Mouse (Mus musculus): ENCODE results near the gene Higd1c. TPM values are rescaled to one million over a fixed set of nuclear protein-coding genes. Genes with fewer than 3 reads are reported as not detected.

Higd1c gene
- polyA plus RNA-seq, 1 experiment from 2014 or later, result not detected

DNA sequence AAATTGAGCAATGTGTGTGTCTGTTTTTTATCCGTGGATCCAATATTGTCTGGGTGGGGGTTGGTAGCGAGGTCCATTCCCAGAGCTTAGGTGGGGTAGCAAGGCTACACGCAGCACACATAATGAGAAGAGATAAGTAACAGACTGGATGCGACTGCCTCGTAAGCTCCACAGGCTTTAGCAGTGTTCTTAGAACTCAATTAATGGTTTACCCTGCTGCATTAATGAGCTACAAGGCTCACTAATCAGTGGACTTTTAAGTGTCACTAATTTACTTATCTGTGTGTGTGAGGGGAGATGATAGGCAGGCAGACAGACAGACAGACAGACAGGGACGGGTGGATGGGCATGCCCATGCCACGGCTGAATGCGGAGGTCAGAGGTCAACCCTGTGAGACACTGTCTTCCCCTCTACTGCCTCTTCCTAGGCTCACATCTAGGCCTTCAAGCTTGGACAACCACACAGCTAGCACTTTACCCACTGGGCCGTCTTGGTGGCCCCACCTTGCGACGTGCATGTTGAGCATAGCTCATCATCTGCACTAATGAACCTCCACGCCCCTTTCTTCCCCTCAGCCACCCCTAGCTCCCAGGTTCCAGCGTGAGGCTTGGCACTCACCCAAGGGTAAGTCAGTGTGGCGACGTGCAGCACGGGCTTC lies 36.4 kb downstream of the Higd1c start:
- H3K27ac ChIP-seq (ENCODE audit: low read depth, low read length), result no peak overlapping the region
- DNase-seq (ENCODE audit: low spot score) (no peak), ATAC-seq (no peak)
- no peaks in the 10 kb centered on the region for H3K27me3 ChIP-seq (replicated peaks; ENCODE audit: control insufficient read depth, insufficient read depth, low read length)
- H3K9ac ChIP-seq (ENCODE audit: low read length), result no peak overlapping the region
- no peak overlapping the region for H3K4me3 ChIP-seq (ENCODE audit: low read depth, low read length)
- WGBS, result 81% methylated on average over 16 of the region's 16 CpGs
- no peaks in the 10 kb centered on the region for H3K4me1 ChIP-seq (ENCODE audit: control insufficient read depth, insufficient read depth, low read length)
- H3K9me3 ChIP-seq (replicated peaks; ENCODE audit: control insufficient read depth, low read length), result no peaks in the 10 kb centered on the region
- H3K4me2 ChIP-seq (ENCODE audit: low read length), result no peak overlapping the region
- H3K36me3 ChIP-seq (ENCODE audit: control insufficient read depth, insufficient read depth, low read length), result peaks cover 93% of the 10 kb centered on the region

DNA sequence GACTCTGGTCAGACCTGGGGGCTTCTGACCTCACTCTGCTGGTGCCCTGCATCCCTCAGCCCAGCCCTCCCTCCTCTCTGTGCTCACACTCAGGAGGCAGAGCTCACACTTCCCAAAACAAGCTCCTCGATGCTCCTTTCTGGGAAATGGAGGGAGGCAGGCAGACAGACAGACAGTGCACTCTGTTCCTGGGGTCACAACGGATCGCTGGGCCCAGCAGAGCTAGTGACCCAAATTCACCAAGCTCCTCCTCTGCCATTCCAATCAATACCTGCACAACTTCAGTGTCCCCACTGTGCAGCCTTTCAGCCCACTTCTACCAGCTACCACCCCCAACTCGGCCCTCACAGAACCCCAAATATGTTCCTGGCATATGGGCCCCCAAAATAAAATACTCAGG lies 37.5 kb downstream of the Higd1c start:
- Histone ChIP-seq H3K9me3 (replicated peaks; ENCODE audit: control insufficient read depth, low read length) (no peaks in the 10 kb centered on the region), H3K4me2 (ENCODE audit: low read length) (no peak overlapping the region), H3K4me1 (ENCODE audit: control insufficient read depth, insufficient read depth, low read length) (no peaks in the 10 kb centered on the region), H3K4me3 (ENCODE audit: low read depth, low read length) (no peak overlapping the region), H3K9ac (ENCODE audit: low read length) (no peak overlapping the region), H3K27ac (ENCODE audit: low read depth, low read length) (no peak overlapping the region), H3K36me3 (ENCODE audit: control insufficient read depth, insufficient read depth, low read length) (peaks cover 94% of the 10 kb centered on the region), H3K27me3 (replicated peaks; ENCODE audit: control insufficient read depth, insufficient read depth, low read length) (no peaks in the 10 kb centered on the region)
- no peak for DNase-seq (ENCODE audit: low spot score)
- no peak for ATAC-seq
- WGBS, result 94% methylated on average over 4 of the region's 4 CpGs

DNA sequence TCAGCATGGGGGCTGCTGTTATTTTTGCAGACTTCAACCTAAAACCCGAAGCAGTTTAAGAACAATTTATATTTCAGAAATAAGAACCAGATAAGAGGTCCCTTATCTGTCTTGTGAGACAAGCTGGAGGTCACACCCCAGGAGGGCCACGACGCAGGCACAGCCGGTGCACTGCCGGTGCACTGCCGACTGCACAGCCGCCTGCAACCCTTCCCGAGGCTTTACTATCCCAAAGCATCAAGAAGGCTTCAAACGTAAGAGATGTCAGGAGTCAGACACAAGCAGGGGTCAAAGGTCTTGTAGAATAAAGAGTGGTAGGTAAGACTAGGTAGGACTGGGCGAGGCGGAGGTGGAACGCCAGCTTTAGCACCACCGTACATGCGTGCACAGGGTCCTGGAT lies 38.0 kb downstream of the Higd1c start:
- H3K9ac ChIP-seq (ENCODE audit: low read length), result no peak overlapping the region
- H3K27ac ChIP-seq (ENCODE audit: low read depth, low read length), result no peak overlapping the region
- DNase-seq (ENCODE audit: low spot score) (no peak), ATAC-seq (no peak)
- 94% methylated on average over 14 of the region's 14 CpGs for WGBS
- no peaks in the 10 kb centered on the region for H3K27me3 ChIP-seq (replicated peaks; ENCODE audit: control insufficient read depth, insufficient read depth, low read length)
- H3K4me2 ChIP-seq (ENCODE audit: low read length), result no peak overlapping the region
- no peaks in the 10 kb centered on the region for H3K9me3 ChIP-seq (replicated peaks; ENCODE audit: control insufficient read depth, low read length)
- H3K36me3 ChIP-seq (ENCODE audit: control insufficient read depth, insufficient read depth, low read length), result peaks cover 91% of the 10 kb centered on the region
- H3K4me3 ChIP-seq (ENCODE audit: low read depth, low read length), result no peak overlapping the region
- no peaks in the 10 kb centered on the region for H3K4me1 ChIP-seq (ENCODE audit: control insufficient read depth, insufficient read depth, low read length)

GRCm38 (mm10) chr15:100402798-100403197 lies 38.5 kb downstream of the Higd1c start:
- 92% methylated on average over 4 of the region's 4 CpGs for WGBS

DNA sequence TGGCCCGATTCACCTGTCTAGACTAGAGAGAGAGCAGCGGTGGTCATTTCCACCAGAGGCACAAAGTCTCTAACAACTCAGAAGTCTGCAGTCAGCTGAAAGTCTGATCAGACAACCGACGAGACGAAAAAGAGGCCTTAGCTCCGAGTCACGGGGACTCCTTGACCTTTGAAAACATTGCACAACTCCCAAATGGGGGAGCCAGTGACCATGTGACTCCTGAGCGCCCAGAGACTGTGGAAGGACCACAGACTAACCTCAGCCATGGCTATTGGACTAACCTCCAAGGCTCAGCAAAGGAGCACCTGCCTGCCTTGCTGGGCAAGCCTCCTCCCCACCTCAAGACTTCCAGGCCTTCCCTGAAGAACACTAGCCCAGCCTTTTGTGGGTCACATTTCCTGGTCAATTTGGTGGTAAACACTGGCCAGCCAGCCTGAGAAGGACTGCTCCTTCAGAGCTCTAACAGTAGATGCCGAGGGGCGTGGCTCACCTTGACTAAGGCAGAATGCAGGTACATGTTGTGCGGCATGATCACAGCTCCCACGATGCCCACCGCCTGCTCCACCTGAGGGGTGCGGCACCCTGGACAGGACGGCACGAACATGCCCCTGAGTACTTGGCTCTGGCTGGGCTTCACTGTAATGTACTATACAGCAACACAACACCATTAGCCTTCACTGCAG lies 39.1 kb downstream of the Higd1c start:
- Histone ChIP-seq H3K9me3 (replicated peaks; ENCODE audit: control insufficient read depth, low read length) (no peaks in the 10 kb centered on the region), H3K27ac (ENCODE audit: low read depth, low read length) (no peak overlapping the region), H3K4me2 (ENCODE audit: low read length) (no peak overlapping the region), H3K27me3 (replicated peaks; ENCODE audit: control insufficient read depth, insufficient read depth, low read length) (no peaks in the 10 kb centered on the region), H3K4me3 (ENCODE audit: low read depth, low read length) (no peak overlapping the region), H3K9ac (ENCODE audit: low read length) (no peak overlapping the region), H3K4me1 (ENCODE audit: control insufficient read depth, insufficient read depth, low read length) (no peaks in the 10 kb centered on the region), H3K36me3 (ENCODE audit: control insufficient read depth, insufficient read depth, low read length) (peaks cover 93% of the 10 kb centered on the region)
- no peak for DNase-seq (ENCODE audit: low spot score)
- WGBS, result 96% methylated on average over 16 of the region's 16 CpGs
- ATAC-seq, result no peak

More at GRCm38 (mm10) chr15:100402798-100403197, 38.5 kb downstream of the Higd1c start:
- Histone ChIP-seq H3K4me3 (ENCODE audit: low read depth, low read length) (no peak overlapping the region), H3K27me3 (replicated peaks; ENCODE audit: control insufficient read depth, insufficient read depth, low read length) (no peaks in the 10 kb centered on the region), H3K4me2 (ENCODE audit: low read length) (no peak overlapping the region), H3K9ac (ENCODE audit: low read length) (no peak overlapping the region), H3K4me1 (ENCODE audit: control insufficient read depth, insufficient read depth, low read length) (no peaks in the 10 kb centered on the region), H3K27ac (ENCODE audit: low read depth, low read length) (no peak overlapping the region), H3K36me3 (ENCODE audit: control insufficient read depth, insufficient read depth, low read length) (peaks cover 91% of the 10 kb centered on the region), H3K9me3 (replicated peaks; ENCODE audit: control insufficient read depth, low read length) (no peaks in the 10 kb centered on the region)
- no peak for ATAC-seq
- no peak for DNase-seq (ENCODE audit: low spot score)

- no peak for ATAC-seq
- Histone ChIP-seq H3K9me3 (replicated peaks; ENCODE audit: control insufficient read depth, low read length) (no peaks in the 10 kb centered on the region), H3K4me1 (ENCODE audit: control insufficient read depth, insufficient read depth, low read length) (no peaks in the 10 kb centered on the region), H3K27ac (ENCODE audit: low read depth, low read length) (no peak overlapping the region), H3K4me2 (ENCODE audit: low read length) (no peak overlapping the region), H3K4me3 (ENCODE audit: low read depth, low read length) (no peak overlapping the region), H3K9ac (ENCODE audit: low read length) (no peak overlapping the region), H3K36me3 (ENCODE audit: control insufficient read depth, insufficient read depth, low read length) (peaks cover 87% of the 10 kb centered on the region), H3K27me3 (replicated peaks; ENCODE audit: control insufficient read depth, insufficient read depth, low read length) (no peaks in the 10 kb centered on the region)
- DNase-seq (ENCODE audit: low spot score), result no peak
- 93% methylated on average over 5 of the region's 5 CpGs for WGBS
Measured at GRCm38 (mm10) chr15:100406088-100406487, 41.7 kb downstream of the Higd1c start.

DNA sequence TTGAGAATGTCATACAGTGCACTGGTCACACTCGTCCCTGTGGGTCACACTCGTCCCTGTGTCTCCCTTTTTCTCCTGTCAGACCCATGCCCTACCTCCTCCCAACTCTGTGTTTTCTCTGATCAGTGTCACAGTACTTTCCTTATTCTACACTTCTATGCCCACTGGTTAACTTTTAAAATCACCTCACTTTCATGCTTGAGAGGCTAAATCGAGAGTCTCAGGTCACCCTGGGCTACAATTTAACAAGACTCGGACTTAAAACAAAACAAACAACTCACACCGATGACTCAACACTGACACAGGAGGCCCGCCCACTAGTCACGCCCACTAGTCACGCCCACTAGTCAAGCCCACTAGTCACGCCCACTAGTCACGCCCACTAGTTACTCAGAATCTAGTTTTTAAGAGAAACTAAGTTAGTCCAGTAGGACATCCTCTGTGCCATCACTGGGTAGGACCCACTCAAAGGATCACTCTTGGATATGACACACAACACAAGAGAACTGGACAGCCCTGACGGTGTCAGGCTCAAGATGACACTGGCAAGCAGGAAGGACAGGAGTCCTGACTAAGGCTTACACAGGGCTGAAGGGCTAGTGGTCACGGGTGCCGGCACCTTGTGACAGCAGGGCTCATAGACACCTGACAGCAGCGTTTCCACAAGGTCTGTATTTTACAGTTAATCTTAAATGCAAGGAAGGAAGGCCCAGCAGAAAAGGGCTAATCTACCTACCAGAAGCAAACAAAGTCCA lies 46.8 kb downstream of the Higd1c start:
- Histone ChIP-seq H3K27me3 (replicated peaks; ENCODE audit: control insufficient read depth, insufficient read depth, low read length) (no peaks in the 10 kb centered on the region), H3K27ac (ENCODE audit: low read depth, low read length) (no peak overlapping the region), H3K4me2 (ENCODE audit: low read length) (no peak overlapping the region), H3K9ac (ENCODE audit: low read length) (no peak overlapping the region), H3K36me3 (ENCODE audit: control insufficient read depth, insufficient read depth, low read length) (peaks cover 45% of the 10 kb centered on the region), H3K9me3 (replicated peaks; ENCODE audit: control insufficient read depth, low read length) (no peaks in the 10 kb centered on the region), H3K4me1 (ENCODE audit: control insufficient read depth, insufficient read depth, low read length) (no peaks in the 10 kb centered on the region), H3K4me3 (ENCODE audit: low read depth, low read length) (no peak overlapping the region)
- DNase-seq (ENCODE audit: low spot score) (no peak), ATAC-seq (no peak)
- WGBS, result 64% methylated on average over 14 of the region's 14 CpGs

GRCm38 (mm10) chr15:100411731-100412130 lies 47.4 kb downstream of the Higd1c start:
- H3K4me1 ChIP-seq (ENCODE audit: control insufficient read depth, insufficient read depth, low read length), result no peaks in the 10 kb centered on the region
- ATAC-seq (no peak), DNase-seq (ENCODE audit: low spot score) (no peak)
- no peak overlapping the region for H3K4me3 ChIP-seq (ENCODE audit: low read depth, low read length)
- no peak overlapping the region for H3K4me2 ChIP-seq (ENCODE audit: low read length)
- H3K27me3 ChIP-seq (replicated peaks; ENCODE audit: control insufficient read depth, insufficient read depth, low read length), result no peaks in the 10 kb centered on the region
- no peaks in the 10 kb centered on the region for H3K9me3 ChIP-seq (replicated peaks; ENCODE audit: control insufficient read depth, low read length)
- WGBS, result 85% methylated on average over 5 of the region's 5 CpGs
- H3K9ac ChIP-seq (ENCODE audit: low read length), result no peak overlapping the region
- H3K36me3 ChIP-seq (ENCODE audit: control insufficient read depth, insufficient read depth, low read length), result peaks cover 42% of the 10 kb centered on the region
- no peak overlapping the region for H3K27ac ChIP-seq (ENCODE audit: low read depth, low read length)

DNA sequence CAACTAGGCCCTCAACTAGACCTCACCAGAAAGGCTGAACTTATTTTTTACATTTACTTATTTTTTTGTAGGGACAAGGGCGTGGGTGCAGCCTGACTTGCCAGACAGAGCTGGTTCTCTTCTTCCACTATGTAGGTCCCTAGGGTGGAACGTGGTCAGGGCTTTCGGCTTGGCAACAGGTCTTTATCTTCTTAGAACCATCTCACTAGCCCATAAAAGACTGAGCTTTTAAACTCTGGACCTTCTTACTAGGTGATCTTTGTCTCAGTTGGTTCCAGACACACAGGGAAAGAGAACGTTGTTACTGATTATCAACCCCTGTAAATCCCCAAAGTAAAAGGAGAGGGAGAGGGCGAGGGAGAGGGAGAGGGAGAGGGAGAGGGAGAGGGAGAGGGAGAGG lies 49.0 kb downstream of the Higd1c start:
- Histone ChIP-seq H3K4me1 (ENCODE audit: control insufficient read depth, insufficient read depth, low read length) (no peaks in the 10 kb centered on the region), H3K9me3 (replicated peaks; ENCODE audit: control insufficient read depth, low read length) (no peaks in the 10 kb centered on the region)
- 84% methylated on average over 4 of the region's 5 CpGs for WGBS

More for the DNA sequence above, 49.0 kb downstream of the Higd1c start:
- Histone ChIP-seq H3K36me3 (ENCODE audit: control insufficient read depth, insufficient read depth, low read length) (peaks cover 30% of the 10 kb centered on the region), H3K9ac (ENCODE audit: low read length) (no peak overlapping the region), H3K27me3 (replicated peaks; ENCODE audit: control insufficient read depth, insufficient read depth, low read length) (no peaks in the 10 kb centered on the region), H3K27ac (ENCODE audit: low read depth, low read length) (no peak overlapping the region), H3K4me2 (ENCODE audit: low read length) (no peak overlapping the region), H3K4me3 (ENCODE audit: low read depth, low read length) (no peak overlapping the region)
- ATAC-seq (no peak), DNase-seq (ENCODE audit: low spot score) (no peak)
